Comparison of ENCODE assay signal across 10 mouse cellular contexts in genomic region chr6:6909586-6909985, GRCm38 (mm10). TPM values are rescaled to one million over a fixed set of nuclear protein-coding genes. Genes with fewer than 3 reads are reported as not detected.
DNase-seq lines count a peak whose midpoint lies in the region; ATAC-seq and TF ChIP-seq lines count a peak whose summit lies in the region.
"Had no signal": no experiment of that assay in that cellular context is flagged by ENCODE, and none has a peak within 500 bp of the region (broad histone marks: within the 10 kb centered on the region; RNA-seq: fewer than 3 reads in every experiment).

No protein-coding gene starts in this region.

- H3K4me3 ChIP-seq in stomach, postnatal 0 days (ENCODE audit: low read depth, low read length): no peak overlapping the region
- no peak overlapping the region for H3K4me3 ChIP-seq in layer of hippocampus, adult 2 months
- no peak overlapping the region for H3K4me3 ChIP-seq in midbrain, embryonic 15.5 days

- peak; percentile 4 to 5 for DNase-seq in left cerebral cortex, adult 18-20 months (ENCODE audit: low spot score in 2 of 2)
- DNase-seq in left cerebral cortex, adult 9 months (ENCODE audit: low spot score in 2 of 2): no peak
- DNase-seq in gastrocnemius, adult 18-20 months (ENCODE audit: low spot score): peak; percentile 69
- peak; percentile 53 for DNase-seq in kidney, postnatal 14 days
- DNase-seq in stomach, postnatal 0 days (ENCODE audit: low spot score): peak; percentile 27
- DNase-seq in frontal cortex, postnatal 10 days (ENCODE audit: low spot score in 2 of 2): no peak
- DNase-seq in layer of hippocampus, adult 2 months (ENCODE audit: low spot score in 2 of 2): no peak
- DNase-seq: cerebellum, adult 9-10 months; right cerebral cortex, postnatal 25 days had no signal

- no peaks in the 10 kb centered on the region for H3K9me3 ChIP-seq in stomach, postnatal 0 days (ENCODE audit: control insufficient read depth, low read length)
- H3K9me3 ChIP-seq in midbrain, embryonic 15.5 days: no peaks in the 10 kb centered on the region

- no peak overlapping the region for H3K27ac ChIP-seq in stomach, postnatal 0 days (replicated peaks)
- H3K27ac ChIP-seq in layer of hippocampus, adult 2 months: no peak overlapping the region
- H3K27ac ChIP-seq in midbrain, embryonic 15.5 days: no peak overlapping the region

- 38% methylated on average over 8 of the region's 8 CpGs for WGBS in stomach, postnatal 0 days
- 78% methylated on average over 8 of the region's 8 CpGs for WGBS in midbrain, embryonic 15.5 days

- no peaks in the 10 kb centered on the region for H3K36me3 ChIP-seq in stomach, postnatal 0 days (ENCODE audit: control insufficient read depth, insufficient read depth, low read length)
- H3K36me3 ChIP-seq in midbrain, embryonic 15.5 days (replicated peaks): no peaks in the 10 kb centered on the region

- no peaks in the 10 kb centered on the region for H3K4me1 ChIP-seq in stomach, postnatal 0 days (replicated peaks; ENCODE audit: control insufficient read depth, insufficient read depth)
- no peaks in the 10 kb centered on the region for H3K4me1 ChIP-seq in midbrain, embryonic 15.5 days

- no peak for ATAC-seq in stomach, postnatal 0 days (ENCODE audit: low FRiP score, low TSS enrichment)
- ATAC-seq in midbrain, embryonic 15.5 days (replicated peaks): no peak

- H3K27me3 ChIP-seq in stomach, postnatal 0 days (ENCODE audit: control insufficient read depth, insufficient read depth, low read length): no peaks in the 10 kb centered on the region
- no peaks in the 10 kb centered on the region for H3K27me3 ChIP-seq in midbrain, embryonic 15.5 days (replicated peaks)

- no peak for TF ChIP-seq EP300 in stomach, postnatal 0 days (optimal IDR thresholded peaks at IDR 0.05)

- no peak overlapping the region for H3K4me2 ChIP-seq in stomach, postnatal 0 days (replicated peaks; ENCODE audit: low read depth)
- H3K4me2 ChIP-seq in midbrain, embryonic 15.5 days: no peak overlapping the region

- TF ChIP-seq CTCF in stomach, postnatal 0 days (IDR thresholded peaks at IDR 0.05; ENCODE audit: low read depth): no peak
- TF ChIP-seq CTCF in layer of hippocampus, adult 2 months (conservative IDR thresholded peaks at IDR 0.05): no peak

- no peak overlapping the region for H3K9ac ChIP-seq in stomach, postnatal 0 days (ENCODE audit: low read length)
- no peak overlapping the region for H3K9ac ChIP-seq in midbrain, embryonic 15.5 days

RNA-seq across cellular contexts. Expression of gene Dlx5, which starts 27.7 kb away (rescaled TPM):
- total RNA-seq in left cerebral cortex, adult 18-20 months (2021): 1 to 10 TPM; 8.5 to 8.9 TPM
- total RNA-seq in gastrocnemius, adult 18-20 months (2021): not detected
- 6.2 and 7.1 TPM in 2 replicates for polyA plus RNA-seq in stomach, postnatal 0 days (2015; fragmentation: Nextera tagmentation; extraction: Ambion mirVana)
- 1 to 10 TPM; 4.3 to 6.1 TPM for total RNA-seq in layer of hippocampus, adult 2 months (2021)
- 14.8 and 19.0 TPM in 2 replicates for polyA plus RNA-seq in midbrain, embryonic 15.5 days (2015; fragmentation: Nextera tagmentation; extraction: Ambion mirVana)

RNA-seq across cellular contexts. Expression of gene Sdhaf3, which starts 46.2 kb away (rescaled TPM):
- 1 to 10 TPM; 6.1 to 6.7 TPM for total RNA-seq in left cerebral cortex, adult 18-20 months (2021)
- total RNA-seq in gastrocnemius, adult 18-20 months (2021): 1 to 10 TPM; 5.9 to 6.2 TPM
- polyA plus RNA-seq in stomach, postnatal 0 days (2015; fragmentation: Nextera tagmentation; extraction: Ambion mirVana): 3.7 TPM in 2 replicates
- 1 to 10 TPM; 6.4 to 6.9 TPM for total RNA-seq in layer of hippocampus, adult 2 months (2021)
- polyA plus RNA-seq in midbrain, embryonic 15.5 days (2015; fragmentation: Nextera tagmentation; extraction: Ambion mirVana): 6.4 and 6.9 TPM in 2 replicates

RNA-seq across cellular contexts. Expression of gene Dlx6, which starts 46.5 kb away (rescaled TPM):
- 10 to 100 TPM; 12.7 to 12.8 TPM for total RNA-seq in left cerebral cortex, adult 18-20 months (2021)
- not detected for total RNA-seq in gastrocnemius, adult 18-20 months (2021)
- 0.12 TPM in 1 of 2 replicates, not detected in the other for polyA plus RNA-seq in stomach, postnatal 0 days (2015; fragmentation: Nextera tagmentation; extraction: Ambion mirVana)
- 1 to 10 TPM; 7.5 to 8.5 TPM for total RNA-seq in layer of hippocampus, adult 2 months (2021)
- polyA plus RNA-seq in midbrain, embryonic 15.5 days (2015; fragmentation: Nextera tagmentation; extraction: Ambion mirVana): 2.4 and 3.6 TPM in 2 replicates

Comparison
In these comparisons a context has a peak if more than half of its experiments do, and no peak if none do; other contexts are left out.
1. DNase-seq: peak in left cerebral cortex, adult 18-20 months (2 of 2), gastrocnemius, adult 18-20 months (single experiment), kidney, postnatal 14 days (single experiment) and stomach, postnatal 0 days (single experiment); none in left cerebral cortex, adult 9 months (0 of 2), frontal cortex, postnatal 10 days (0 of 2) and layer of hippocampus, adult 2 months (0 of 2).
2. RNA of gene Dlx5, which starts 27.7 kb away (total RNA-seq): 8.5 to 8.9 TPM in left cerebral cortex, adult 18-20 months and 4.3 to 6.1 TPM in layer of hippocampus, adult 2 months; not detected in gastrocnemius, adult 18-20 months; every median in the first group is over 4 times any median in the second.
3. RNA of gene Dlx6, which starts 46.5 kb away (total RNA-seq): 12.7 to 12.8 TPM in left cerebral cortex, adult 18-20 months and 7.5 to 8.5 TPM in layer of hippocampus, adult 2 months; not detected in gastrocnemius, adult 18-20 months; every median in the first group is over 4 times any median in the second.